Mouse (Mus musculus): ENCODE measurements around the gene Taf1d.
A peak's percentile ranks its signal among the peaks of the same experiment; 100 is the strongest.
"Not testable (repeated sequence)": the region's sequence is repeated elsewhere in the genome, so short reads cannot be mapped to it uniquely, and the experiment has no call there.

Gene Taf1d

DNA sequence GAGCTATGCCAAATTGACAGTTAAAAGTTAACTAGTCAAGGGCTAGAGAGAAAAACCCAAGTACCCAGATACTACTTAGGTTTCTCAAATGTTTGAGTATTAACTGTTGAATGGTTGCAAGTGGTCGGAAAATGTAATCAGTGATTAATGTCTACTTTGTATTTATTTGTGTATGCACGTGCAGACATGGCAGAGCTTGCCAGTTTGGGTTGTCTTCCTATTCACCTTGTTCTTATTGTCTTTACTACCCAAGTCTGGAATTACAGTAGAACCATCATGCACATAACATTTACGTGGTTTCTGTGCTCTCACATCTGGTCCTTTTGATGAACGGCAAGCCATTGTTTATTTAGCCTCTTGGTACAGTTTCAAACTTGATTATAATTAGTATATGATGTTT lies 3.4 kb downstream of the Taf1d start:
- DNase-seq = no peak

DNA sequence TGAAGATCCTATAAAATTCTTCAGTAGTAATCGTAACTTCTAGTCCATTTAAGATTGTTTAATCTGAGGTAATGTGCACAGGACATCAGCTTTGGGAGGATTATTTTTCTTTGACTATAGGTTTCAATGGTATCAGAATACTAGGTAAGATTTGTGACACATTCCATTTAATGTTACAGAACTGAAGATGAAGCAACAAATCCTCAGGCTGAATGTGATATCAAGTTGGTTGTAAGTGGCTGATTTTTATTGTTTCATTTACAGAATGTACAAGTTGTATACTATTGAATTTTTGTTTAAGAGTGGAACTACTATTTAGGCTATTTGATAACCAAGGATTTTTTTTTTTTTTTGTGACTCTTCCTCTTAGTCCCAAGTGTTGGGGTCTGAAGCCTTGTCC lies 4.2 kb downstream of the Taf1d start:
- DNase-seq = no peak

DNA sequence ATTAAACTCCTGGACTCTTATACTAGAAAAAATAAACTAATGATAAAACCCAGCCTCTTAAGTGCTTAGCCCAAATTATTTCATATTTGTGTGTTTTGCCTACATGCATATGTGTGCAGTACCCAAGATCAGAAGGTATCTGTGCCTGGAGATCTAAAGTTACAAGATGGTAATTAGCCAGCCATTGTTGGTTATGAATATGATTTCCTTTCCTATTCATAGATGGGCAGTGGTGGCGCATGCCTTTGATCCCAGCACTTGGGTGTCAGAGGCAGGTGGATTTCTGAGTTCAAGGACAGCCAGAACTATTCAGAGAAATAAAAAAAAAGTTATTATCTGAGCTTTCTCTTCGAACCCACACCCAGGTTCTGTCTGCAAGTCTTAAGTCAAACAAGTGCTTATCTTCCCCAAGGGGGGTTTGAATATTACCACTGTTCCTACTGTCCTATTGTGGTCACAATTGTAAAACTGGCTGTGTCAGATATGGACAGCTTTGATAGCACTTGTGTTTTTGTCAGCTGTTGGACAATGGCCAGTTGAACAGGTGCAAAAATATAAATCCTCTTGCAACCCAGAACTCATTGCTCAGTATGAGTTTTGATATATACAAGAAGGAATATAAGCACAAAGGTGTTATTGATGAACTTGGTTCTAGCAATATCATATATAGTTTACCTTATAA lies 6.2 kb downstream of the Taf1d start:
- DNase-seq = no peak

DNA sequence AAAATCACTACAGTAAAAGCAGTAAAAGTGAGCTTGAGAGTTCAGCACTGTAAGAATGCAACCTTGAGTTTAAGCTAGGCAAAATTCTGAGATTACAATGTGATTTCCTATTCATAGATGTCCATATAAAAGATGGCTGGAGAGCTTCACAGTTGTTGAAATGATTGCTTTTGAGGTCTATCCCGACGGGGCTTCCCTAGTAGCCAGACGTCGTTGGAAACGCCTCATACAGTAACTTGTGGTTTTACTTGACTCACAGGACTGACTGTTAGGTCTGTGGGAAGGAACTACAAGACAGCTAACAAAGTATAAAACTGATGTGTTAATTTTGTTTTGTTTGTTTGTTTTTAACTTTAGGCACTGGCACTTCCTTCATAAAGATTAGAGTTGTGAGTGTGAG lies 7.6 kb downstream of the Taf1d start:
- no peak for DNase-seq

DNA sequence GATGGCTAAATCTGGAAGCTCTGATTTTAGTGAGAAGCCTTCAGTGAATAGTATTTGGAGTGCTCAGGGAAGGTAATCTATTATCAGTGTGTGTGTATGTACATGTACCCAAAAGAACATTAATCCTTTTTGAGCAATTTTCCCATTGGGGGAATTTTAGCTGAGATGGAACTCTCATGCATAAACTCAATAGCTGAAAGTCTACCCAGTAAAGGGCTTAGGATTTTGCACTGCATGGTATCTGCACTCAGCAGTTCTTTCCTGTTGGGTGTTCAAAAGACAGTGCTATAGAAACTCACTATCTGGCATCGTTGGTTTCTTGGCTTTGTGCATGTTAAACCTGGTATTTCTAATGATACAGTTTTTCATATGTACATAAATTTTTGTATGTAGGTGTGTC lies 8.6 kb downstream of the Taf1d start:
- DNase-seq = no peak

DNA sequence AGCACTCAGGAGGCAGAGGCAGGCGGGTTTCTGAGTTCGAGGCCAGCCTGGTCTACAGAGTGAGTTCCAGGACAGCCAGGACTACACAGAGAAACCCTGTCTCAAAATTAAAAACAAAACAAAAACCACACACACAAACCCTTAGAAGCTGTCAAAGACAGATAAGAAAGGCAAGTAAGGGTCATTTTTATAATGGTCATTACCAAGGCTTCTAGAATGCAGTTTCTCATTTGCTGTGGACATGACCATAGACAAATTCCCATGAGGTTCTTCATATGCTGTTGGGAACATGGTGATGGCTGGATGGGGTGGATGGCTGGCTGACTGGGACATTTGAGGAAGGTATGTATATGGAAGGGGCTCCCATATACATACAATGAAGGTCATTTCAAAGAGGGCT lies 10.3 kb downstream of the Taf1d start:
- not testable (repeated sequence) for DNase-seq

DNA sequence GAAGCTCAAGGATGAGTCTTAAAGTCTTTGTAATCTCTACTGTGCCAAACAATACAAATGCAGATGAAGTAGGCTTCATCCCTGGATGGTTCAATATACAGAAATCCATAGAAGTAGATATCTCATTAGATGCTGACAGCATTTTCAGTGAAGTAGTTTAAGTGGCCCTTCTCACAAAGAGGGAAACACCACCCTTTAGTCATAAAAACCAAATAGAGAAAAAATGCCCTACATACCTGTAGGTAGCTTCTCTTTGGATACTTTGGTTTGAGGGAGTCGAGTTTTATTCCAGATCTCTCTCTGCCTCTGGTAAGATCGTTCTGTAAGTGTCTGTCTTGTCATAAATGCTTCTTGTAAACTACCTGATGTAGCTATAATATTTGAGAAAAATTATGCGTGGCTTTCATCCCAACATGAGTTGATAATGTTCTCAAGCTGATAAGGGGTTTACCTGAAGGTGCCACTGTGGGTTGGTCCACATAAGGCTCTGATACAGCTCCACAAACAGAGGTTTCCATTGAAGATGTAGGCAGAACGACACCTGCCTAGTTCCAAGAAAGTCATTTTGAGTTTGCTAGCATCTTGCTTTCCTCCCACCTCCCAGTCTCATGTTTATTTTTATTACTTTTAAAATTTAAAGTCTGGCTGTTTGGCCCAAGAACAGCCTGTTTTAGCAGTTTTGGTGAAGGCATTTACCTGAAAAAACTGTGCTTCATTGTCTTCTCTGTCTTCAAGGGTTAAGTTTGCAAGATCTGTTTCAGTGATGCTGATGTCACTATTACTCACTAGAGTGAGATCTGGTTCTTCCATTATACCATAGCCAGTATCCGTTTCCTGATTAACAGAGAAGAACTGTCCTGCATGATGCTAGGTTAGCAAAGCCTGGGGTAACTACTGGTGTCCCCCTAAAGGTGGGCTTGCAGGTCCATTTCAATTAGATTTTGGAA lies 11.5 kb downstream of the Taf1d start:
- no peak for DNase-seq

DNA sequence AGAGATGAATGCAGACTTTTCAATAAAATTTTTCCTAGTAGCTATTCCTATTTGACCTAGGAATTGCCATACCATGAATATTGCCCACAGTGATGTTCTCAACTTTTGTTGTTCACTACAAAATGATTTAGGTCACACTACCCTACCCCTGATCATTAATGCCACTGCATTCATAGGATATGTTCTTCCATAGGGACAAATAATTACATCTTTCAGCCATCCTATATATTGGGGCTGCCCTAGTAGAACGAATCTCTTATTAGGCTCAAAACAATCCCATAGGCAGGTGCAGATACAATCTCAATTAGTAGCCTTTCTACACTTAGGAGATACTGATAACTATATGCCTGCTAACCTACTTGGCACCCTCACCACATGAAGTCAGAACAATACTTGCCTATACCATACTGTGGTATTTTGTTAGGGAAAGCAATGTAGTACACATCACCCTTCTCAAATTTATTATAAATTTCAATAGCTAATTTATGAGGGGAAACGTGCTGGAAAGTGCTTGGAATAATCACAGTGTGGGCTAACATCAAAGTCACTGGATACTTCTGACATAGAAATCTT lies 12.2 kb downstream of the Taf1d start:
- no peak for DNase-seq

DNA sequence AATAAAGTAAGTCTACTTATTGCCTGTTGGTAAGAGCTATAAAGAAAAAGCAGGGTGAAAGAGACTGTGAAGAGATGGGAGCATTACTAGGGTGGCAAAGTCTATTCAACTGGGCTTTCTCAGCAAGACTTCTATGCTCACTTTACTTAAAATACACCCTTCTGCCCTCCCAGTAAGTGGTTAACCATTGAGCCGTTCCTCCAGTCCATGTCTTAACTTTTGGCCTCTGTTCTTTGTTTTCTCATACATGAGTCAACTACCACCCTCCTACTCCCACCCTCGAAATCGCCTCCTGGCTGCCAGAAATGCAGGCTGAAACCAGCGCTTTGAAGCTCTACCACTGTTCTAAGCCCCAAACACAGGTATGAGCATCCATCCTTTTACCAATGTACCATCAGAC lies 31.8 kb downstream of the Taf1d start:
- peak; percentile 20 for DNase-seq

DNA sequence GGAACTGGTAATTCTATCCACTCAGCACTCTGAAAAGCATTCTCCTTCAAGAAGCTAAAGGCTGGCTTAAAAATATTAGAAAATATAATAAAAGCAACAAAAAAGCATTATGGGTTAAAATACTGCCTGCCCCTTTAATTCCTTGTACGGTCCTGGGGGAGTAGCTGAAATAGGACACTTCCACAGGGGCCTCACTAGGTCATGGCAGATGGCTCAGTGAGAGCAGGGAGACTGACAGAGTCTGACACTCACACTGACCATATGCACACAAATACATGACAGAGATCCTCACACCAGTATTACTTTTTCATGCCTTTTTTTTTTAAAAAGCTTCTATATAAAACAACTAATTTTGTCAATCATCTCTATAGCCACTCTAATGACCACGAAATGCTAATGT lies 43.9 kb downstream of the Taf1d start:
- no peak for DNase-seq

DNA sequence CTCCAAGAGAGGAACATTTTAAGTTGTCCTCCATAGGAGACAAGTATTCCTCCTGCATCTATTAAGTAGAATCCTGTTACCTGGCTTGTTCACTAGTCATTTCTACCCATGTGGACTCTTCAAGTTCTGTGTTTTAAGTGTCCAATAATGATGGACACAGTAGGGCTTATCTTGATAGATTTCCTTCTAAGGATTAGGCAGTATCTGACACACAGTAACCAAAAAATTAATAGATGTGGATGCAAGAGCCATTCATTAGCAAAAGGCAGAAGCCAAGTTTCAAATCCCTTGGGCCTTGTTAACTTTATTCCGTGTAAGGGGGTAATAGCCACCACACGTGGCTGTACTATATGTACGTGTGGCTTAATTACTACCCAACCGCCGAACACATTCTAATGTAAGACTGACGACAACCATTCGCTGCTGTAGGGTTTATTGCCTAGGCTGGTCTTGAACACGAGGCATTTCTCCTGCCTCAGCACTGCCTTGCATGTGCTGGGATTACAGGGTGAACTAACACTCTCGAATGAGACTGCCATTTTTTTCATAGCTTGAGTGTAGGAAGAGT lies 51.0 kb downstream of the Taf1d start:
- DNase-seq = no peak

DNA sequence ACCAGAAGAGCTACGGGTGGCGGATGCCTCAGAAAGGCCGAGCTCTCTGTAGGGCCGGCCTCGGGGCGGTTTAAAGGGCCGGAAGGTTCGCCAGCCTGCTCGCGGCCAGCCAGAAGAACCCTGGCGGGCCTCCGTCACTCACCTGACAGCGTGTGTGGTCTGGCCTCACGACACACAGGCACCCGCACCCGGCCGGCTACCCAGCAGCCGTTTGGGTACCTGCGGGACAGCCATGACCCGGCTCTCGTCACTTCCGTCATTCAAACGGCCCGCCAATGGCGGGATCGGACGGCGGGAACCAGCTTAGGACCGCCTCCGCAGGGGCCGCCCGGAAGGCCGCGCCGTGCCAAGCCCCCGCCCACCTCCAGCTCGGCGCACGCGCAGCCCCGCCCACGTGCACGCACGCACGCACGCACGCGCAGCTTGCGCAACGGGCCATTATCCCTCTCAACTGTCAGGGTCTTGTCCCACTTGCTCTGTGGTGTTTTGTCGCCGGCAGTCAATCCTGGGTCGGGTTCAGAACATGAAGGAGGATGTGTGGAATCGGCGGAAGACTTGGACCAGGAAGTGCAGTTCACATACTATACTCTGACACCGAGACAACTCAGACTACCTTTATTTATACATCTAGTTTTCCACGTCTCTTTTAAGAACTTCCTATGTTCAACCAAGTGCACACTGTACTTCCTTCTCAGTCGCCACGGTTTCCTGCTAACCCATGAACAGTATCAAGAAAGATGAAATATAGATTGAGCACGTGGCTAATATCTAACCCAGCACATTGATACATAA lies 51.7 kb downstream of the Taf1d start, which contains the start of gene Cep295:
Cep295 (minus strand) TSS at position 305 of the 792 bp plus-strand sequence.
- DNase-seq = peak; percentile 98

DNA sequence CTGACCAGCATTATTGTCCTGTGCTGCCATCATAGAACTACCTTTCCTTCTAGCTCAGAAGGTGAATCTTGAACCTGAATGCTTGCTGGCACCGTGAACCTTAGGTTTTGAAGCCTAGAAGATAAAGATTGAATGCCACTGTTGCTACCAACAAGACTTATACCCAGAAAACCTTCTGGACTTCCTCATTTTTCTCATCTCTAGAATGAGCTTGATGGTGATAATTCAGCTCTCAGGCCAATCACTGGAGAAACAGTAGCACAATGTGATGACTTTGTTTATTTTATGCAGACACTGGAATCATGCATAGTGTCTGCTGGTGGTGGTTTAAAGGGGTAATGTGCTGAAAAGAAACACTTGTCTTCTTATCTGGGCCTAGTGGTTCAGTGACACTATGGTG lies 58.8 kb downstream of the Taf1d start:
- no peak for DNase-seq

DNA sequence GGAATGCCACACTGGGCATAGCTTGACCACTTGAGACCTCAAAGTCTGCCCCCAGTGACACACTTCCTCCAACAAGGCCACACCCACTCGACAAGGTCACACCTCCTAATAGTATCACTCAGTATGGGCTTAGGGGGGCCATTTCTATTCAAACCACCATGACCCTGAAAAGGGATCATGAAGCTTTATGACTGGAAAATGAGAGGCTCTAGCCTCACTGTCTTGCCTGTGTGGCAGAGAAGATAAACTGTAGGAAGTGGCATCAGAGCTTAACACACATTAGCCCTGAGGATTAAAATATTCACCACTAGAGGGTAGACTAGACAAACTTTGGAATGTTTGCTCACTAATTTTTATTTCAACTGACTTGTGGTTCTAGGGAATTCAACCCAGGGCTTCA lies 59.8 kb downstream of the Taf1d start:
- no peak for DNase-seq

DNA sequence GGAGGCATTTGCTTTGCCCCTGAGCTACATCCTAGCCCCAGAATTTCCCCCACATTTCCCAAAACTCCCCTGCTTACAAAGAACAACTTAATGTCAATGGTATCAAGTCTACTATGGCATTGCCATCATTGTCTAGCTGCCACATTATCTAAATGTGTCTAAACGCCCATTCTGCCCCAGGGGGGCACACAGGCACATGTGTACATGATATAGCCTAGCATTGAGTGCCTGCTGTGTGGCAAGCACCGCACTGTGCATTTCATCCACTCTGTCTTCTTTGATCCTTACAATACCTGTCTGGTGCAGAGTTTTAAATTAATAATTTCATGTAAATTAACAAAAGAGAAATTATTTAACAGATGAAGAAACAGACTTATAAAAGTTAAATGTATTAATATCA lies 60.2 kb downstream of the Taf1d start:
- DNase-seq = no peak

Measured in kidney, postnatal 10 days (tissue).